Mouse (Mus musculus): ENCODE measurements around the gene Ralgps1. TPM values are rescaled to one million over a fixed set of nuclear protein-coding genes. Genes with fewer than 3 reads are reported as not detected.
"Not testable (repeated sequence)": the region's sequence is repeated elsewhere in the genome, so short reads cannot be mapped to it uniquely, and the experiment has no call there.

Gene Ralgps1
- polyA plus RNA-seq, 1 experiment from 2014 or later, result 5.1 TPM

DNA sequence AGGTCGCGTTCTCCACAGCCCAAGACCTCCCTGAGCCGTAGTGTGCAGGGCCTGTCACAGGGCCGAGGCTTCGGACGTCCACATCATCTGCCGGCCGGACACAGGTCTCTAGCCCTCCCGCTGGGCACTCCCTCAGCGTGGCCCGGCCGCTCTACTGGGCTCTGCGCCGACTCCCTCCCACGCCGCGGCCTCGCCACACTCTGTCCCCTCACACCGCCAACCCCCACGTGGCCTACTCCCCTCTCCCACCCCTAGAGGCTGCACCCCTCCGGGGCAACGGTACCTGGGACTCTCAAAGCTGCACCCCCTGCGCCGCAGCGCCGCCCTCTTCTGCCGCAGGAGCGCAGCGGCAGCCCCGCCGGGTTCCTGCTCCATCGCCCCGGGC, 241.2 kb downstream of the Ralgps1 start:
- H3K27me3 ChIP-seq, result peaks cover 43% of the 10 kb centered on the region
- under 1% methylated on average over 33 of the region's 33 CpGs for WGBS
- no peak overlapping the region for H3K27ac ChIP-seq
- peak overlapping the region; percentile 71 for H3K4me3 ChIP-seq
- peaks cover 16% of the 10 kb centered on the region for H3K4me1 ChIP-seq
- no peaks in the 10 kb centered on the region for H3K36me3 ChIP-seq
- peak overlapping the region; percentile 98 for H3K4me2 ChIP-seq (replicated peaks)
- H3K9me3 ChIP-seq, result no peaks in the 10 kb centered on the region
- ATAC-seq (ENCODE audit: low FRiP score, low read depth), result no peak; the same call in 1 of the 2 replicates
- peak overlapping the region; percentile 83 for H3K9ac ChIP-seq

DNA sequence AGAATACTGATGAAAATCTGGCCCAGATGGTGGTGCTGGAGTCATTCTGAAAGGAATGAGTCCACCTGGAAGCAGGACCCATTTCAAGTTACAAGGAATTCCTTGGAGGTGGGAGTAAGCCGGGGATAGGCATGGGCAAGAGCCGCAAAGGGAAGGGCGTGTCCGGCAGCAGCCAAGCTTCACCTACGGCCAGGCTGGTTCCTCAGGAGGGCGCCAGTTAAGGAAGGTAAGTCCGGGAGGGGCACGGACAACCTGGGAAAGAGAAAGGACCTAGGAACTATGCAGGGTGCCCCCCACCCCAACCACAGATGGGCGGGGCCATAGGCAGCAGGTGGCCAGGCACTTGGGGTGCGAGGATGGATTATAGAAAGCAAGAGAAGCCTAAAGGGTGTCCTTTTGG, 241.6 kb downstream of the Ralgps1 start:
- H3K9me3 ChIP-seq, result no peaks in the 10 kb centered on the region
- H3K27me3 ChIP-seq, result peaks cover 39% of the 10 kb centered on the region
- H3K4me3 ChIP-seq, result peak overlapping the region; percentile 71
- H3K4me2 ChIP-seq (replicated peaks), result peak overlapping the region; percentile 98
- H3K9ac ChIP-seq, result peak overlapping the region; percentile 83
- ATAC-seq (ENCODE audit: low FRiP score, low read depth), result no peak
- 3% methylated on average over 10 of the region's 10 CpGs for WGBS
- H3K4me1 ChIP-seq, result peaks cover 16% of the 10 kb centered on the region
- no peak overlapping the region for H3K27ac ChIP-seq
- H3K36me3 ChIP-seq, result no peaks in the 10 kb centered on the region

DNA sequence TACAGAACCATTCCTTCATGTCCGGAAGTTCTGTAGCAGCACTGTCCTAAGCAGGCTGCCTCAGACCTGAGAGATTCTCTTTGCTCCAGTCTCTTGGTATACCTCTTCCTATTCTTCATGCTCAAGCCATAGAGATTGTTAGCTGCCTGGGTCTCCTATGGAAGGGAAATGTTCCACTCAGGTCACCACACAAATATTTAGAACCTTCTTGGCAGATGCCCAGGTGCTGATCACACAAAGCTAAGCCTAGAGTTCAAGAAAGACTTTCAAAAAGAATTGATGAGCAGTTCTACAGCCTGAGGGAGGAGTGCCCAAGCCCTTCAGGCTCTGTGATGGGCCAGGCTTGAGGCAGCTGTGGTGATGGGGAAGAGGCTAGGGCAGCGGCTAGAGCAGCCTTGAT, 242.3 kb downstream of the Ralgps1 start:
- no peak overlapping the region for H3K4me3 ChIP-seq

DNA sequence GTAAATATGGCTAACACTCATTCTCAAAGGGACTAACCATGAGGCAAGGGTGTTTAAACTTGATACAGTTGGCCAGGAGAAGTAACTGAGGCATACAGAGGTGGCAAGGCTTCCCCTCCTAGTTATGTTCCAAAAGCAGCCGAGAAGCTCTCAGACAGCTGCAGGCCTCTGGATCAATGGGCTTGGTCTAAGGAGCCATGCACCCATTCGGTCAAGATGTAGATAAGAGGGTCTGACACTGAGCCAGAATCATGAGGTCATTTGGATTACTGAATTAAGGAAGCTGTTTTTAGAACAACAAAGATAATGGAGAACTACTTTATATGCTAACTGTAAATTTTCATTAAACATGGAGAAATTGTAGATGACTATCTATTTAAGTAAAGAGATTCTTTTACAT, 244.0 kb downstream of the Ralgps1 start:
- H3K36me3 ChIP-seq, result no peaks in the 10 kb centered on the region
- H3K27me3 ChIP-seq, result peaks cover 17% of the 10 kb centered on the region
- no peak overlapping the region for H3K9ac ChIP-seq
- no peak overlapping the region for H3K4me2 ChIP-seq (replicated peaks)
- no peak overlapping the region for H3K27ac ChIP-seq
- ATAC-seq (ENCODE audit: low FRiP score, low read depth), result no peak
- 76% methylated on average over 2 of the region's 2 CpGs for WGBS
- H3K4me1 ChIP-seq, result peaks cover 16% of the 10 kb centered on the region
- no peaks in the 10 kb centered on the region for H3K9me3 ChIP-seq
- no peak overlapping the region for H3K4me3 ChIP-seq

More for the DNA sequence above, 242.3 kb downstream of the Ralgps1 start:
- H3K9me3 ChIP-seq, result no peaks in the 10 kb centered on the region
- peaks cover 32% of the 10 kb centered on the region for H3K27me3 ChIP-seq
- H3K9ac ChIP-seq, result no peak overlapping the region
- WGBS, result 68% methylated on average over 2 of the region's 2 CpGs
- H3K36me3 ChIP-seq, result no peaks in the 10 kb centered on the region
- no peak for ATAC-seq (ENCODE audit: low FRiP score, low read depth)
- peak overlapping the region; percentile 98 for H3K4me2 ChIP-seq (replicated peaks)
- H3K27ac ChIP-seq, result no peak overlapping the region
- peaks cover 16% of the 10 kb centered on the region for H3K4me1 ChIP-seq

DNA sequence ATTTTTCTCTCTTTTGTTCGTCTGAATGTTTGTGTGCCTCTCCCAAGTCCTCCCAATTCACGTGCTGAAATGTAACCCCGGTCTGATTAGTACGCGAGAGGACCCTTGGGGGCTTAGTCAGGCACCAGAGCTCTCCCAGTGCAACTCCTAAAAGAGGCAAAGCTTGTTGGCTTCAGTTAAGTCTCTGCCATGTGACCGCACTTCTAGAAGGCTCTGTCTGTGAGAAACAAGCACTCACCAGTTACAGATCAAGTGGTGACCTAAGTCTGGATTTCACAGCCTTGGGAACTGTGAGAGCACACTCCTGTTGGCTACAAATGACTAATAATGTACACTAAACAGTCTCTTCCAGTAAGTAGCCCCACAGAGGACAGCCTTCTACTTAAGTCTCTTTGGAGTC, 248.4 kb downstream of the Ralgps1 start:
- no peaks in the 10 kb centered on the region for H3K9me3 ChIP-seq
- ATAC-seq (ENCODE audit: low FRiP score, low read depth), result no peak

DNA sequence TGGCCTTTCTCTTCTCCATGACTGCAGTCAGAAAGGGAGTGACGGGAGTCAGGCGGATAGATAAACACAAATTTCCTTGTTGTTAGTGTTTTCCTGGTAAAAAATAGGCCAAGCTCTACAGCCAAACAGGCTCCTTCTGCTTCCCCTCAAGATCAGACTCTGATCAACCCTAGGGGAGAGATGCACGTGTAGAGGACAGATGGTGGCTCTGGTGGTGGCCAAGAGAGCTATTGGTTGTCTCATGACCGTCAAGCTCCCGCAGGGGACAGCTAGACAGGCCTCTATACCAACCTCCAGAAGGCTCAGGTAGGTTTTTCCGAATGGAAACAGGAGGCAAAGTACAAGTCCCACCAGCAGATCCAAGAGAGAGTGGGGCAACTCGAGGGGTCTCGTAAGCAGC, 270.8 kb downstream of the Ralgps1 start:
- H3K27ac ChIP-seq, result no peak overlapping the region

More for the DNA sequence above, 248.4 kb downstream of the Ralgps1 start:
- Histone ChIP-seq H3K9ac (no peak overlapping the region), H3K27ac (no peak overlapping the region), H3K36me3 (no peaks in the 10 kb centered on the region), H3K27me3 (no peaks in the 10 kb centered on the region), H3K4me3 (no peak overlapping the region), H3K4me1 (no peaks in the 10 kb centered on the region), H3K4me2 (replicated peaks) (no peak overlapping the region)
- 72% methylated on average over 6 of the region's 6 CpGs for WGBS

DNA sequence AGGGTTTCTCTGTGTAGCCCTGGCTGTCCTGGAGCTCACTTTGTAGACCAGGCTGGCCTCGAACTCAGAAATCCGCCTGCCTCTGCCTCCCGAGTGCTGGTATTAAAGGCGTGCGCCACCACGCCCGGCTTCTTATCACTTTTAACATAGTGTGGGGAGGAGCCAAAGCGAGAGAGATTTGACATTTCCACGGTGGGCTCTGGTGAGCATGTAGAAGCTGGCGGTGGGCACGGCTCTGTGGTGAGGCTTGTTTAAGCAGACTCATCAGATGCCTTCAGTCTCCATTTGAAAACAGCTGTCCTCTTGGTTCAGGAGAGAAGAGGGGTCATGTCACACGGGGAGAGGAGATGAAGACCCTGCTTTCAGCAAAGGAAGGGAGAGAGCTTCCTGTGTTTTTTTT, 274.0 kb downstream of the Ralgps1 start:
- not testable (repeated sequence) for H3K4me2 ChIP-seq (replicated peaks); H3K9me3 ChIP-seq; ATAC-seq (ENCODE audit: low FRiP score, low read depth); H3K4me3 ChIP-seq; H3K27ac ChIP-seq; H3K27me3 ChIP-seq; H3K36me3 ChIP-seq; H3K9ac ChIP-seq
- H3K4me1 ChIP-seq, result peaks cover 11% of the 10 kb centered on the region
- 90% methylated on average over 12 of the region's 12 CpGs for WGBS

More for the DNA sequence above, 270.8 kb downstream of the Ralgps1 start:
- 0 out of 2 replicates have a peak, but pooled peaks cover 6% of the 10 kb centered on the region for H3K36me3 ChIP-seq
- H3K9me3 ChIP-seq, result no peaks in the 10 kb centered on the region
- WGBS, result 86% methylated on average over 8 of the region's 8 CpGs
- H3K4me2 ChIP-seq (replicated peaks), result no peak overlapping the region
- ATAC-seq (ENCODE audit: low FRiP score, low read depth), result no peak
- no peaks in the 10 kb centered on the region for H3K27me3 ChIP-seq
- peaks cover 5% of the 10 kb centered on the region; the same call in 1 of the 2 replicates for H3K4me1 ChIP-seq
- no peak overlapping the region for H3K9ac ChIP-seq
- no peak overlapping the region for H3K4me3 ChIP-seq

DNA sequence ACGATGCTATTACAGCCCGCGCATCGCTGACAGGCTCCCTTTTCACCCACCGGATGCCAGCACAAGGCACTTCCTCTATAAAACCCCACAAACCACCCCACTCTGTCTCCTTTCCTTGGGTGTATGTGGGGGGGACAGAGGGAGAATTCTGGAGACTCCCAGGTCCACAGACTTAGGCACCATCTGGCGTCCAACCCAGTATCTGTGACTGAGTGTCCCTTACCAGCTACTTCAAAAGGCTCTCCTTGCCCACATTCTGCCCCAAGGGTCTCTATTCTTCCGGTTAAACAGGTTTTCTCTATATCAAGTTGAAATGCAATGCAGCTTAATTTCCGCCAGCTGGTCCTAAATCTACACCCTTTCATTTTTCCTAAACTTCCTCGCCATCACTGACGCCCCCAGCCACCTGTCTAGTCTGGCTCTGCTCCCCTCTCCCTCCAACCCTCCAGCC, 276.0 kb downstream of the Ralgps1 start:
- Histone ChIP-seq H3K9me3 (no peaks in the 10 kb centered on the region), H3K4me1 (peaks cover 15% of the 10 kb centered on the region), H3K4me3 (no peak overlapping the region), H3K36me3 (no peaks in the 10 kb centered on the region), H3K9ac (no peak overlapping the region), H3K27me3 (no peaks in the 10 kb centered on the region), H3K4me2 (replicated peaks) (no peak overlapping the region), H3K27ac (no peak overlapping the region)
- 35% methylated on average over 10 of the region's 10 CpGs for WGBS
- no peak for ATAC-seq (ENCODE audit: low FRiP score, low read depth)

DNA sequence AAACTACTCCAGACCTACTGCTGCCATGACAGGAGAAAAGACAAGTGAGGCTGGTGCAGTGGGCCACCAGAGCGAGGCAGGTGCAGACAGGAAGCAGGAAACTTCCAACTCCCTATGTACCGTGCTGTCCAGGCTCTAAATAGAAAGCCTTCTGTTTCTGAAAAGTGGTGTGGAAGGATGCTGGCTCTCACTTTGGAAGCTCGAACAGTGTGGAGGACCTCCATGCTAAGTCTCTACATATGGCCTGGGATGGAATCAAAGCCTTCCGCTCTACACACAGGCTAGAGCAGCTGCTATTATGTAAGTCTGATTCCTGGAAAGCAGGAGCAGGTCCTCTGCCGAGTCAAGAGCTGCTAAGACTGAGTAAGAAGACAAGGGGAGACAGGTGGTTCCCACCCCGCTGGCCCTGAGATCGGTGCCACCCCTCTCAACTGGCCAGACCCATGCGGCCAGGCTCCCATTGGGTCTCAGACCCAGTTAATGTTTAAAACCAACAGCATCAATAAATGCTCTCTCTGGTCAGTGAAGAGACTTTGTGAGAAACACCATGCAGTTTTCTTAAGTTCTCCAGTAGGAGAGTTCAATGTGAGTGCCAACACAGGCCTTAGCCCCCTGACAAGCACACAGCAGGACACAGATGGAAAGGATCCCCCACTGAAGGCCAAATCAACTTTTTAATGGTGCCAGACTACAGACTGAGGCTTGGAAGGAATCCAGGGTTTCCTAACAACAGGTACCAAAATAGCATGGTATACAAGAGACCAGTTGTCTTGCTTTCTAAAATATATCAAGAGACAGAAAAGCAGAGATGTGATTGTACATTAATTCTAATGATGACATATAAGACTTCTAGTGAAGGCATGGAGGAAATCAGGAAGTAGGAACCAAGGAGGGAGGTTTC, 280.4 kb downstream of the Ralgps1 start:
- Histone ChIP-seq H3K36me3 (no peaks in the 10 kb centered on the region), H3K9me3 (no peaks in the 10 kb centered on the region), H3K4me1 (peaks cover 13% of the 10 kb centered on the region), H3K27me3 (no peaks in the 10 kb centered on the region), H3K4me2 (replicated peaks) (no peak overlapping the region), H3K9ac (no peak overlapping the region), H3K27ac (no peak overlapping the region), H3K4me3 (no peak overlapping the region)
- 83% methylated on average over 8 of the region's 8 CpGs for WGBS
- no peak for ATAC-seq (ENCODE audit: low FRiP score, low read depth)

DNA sequence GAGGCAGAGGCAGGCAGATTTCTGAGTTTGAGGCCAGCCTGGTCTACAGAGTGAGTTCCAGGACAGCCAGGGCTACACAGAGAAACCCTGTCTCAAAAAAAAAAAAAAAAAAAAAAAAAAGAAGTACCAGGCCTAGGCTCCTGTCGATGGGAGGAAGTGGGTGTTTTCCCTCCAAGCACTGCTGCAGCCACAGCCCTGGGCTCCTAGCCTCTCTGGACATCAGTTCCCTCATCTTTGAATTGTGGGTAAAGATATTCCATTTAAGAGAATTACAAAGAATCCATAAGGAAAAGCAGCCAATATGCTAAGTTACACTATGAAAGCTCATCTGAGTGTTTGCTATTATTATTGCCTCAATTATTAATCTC, 281.3 kb downstream of the Ralgps1 start:
- not testable (repeated sequence) for ATAC-seq (ENCODE audit: low FRiP score, low read depth); H3K9me3 ChIP-seq; H3K27me3 ChIP-seq; H3K4me2 ChIP-seq (replicated peaks); H3K9ac ChIP-seq; H3K27ac ChIP-seq; H3K4me1 ChIP-seq; H3K4me3 ChIP-seq; H3K36me3 ChIP-seq
- 77% methylated on average over 1 of the region's 1 CpGs for WGBS

DNA sequence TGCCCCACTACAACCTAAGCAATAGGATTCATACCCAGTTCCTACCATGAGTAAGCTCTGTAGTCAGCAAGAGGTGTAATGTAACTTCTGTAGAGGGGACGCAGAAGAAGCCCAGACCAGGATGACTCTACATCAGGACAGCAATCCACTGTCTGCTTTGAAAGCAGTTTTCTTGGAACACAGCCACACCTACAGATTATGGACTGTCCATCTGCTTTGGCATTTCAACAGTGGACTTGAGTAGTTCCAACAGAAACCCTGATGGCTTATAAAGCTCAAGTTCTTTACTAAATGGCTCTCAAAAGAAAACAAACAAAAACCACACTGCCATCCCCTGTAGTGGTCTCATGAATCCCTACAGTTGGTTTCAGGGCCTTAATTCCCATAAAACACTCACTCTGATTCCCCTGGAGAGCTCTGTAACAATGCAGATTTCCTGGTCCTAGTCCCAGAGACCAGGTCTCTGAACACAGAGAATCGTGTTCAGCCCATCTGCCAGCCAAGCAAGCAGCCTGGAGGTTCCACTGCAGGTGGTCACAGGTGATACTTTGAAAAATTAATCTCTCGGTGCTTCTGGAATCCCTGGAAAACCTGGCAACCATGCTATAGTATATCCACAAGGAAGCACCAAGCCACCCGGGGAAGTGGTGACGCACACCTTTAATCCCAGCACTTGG, 281.8 kb downstream of the Ralgps1 start:
- Histone ChIP-seq H3K4me3 (no peak overlapping the region), H3K36me3 (no peaks in the 10 kb centered on the region), H3K27me3 (no peaks in the 10 kb centered on the region), H3K27ac (no peak overlapping the region), H3K9ac (no peak overlapping the region), H3K9me3 (no peaks in the 10 kb centered on the region), H3K4me1 (0 out of 2 replicates have a peak, but pooled peaks cover 3% of the 10 kb centered on the region), H3K4me2 (replicated peaks) (no peak overlapping the region)
- no peak for ATAC-seq (ENCODE audit: low FRiP score, low read depth)
- WGBS, result 78% methylated on average over 5 of the region's 5 CpGs

DNA sequence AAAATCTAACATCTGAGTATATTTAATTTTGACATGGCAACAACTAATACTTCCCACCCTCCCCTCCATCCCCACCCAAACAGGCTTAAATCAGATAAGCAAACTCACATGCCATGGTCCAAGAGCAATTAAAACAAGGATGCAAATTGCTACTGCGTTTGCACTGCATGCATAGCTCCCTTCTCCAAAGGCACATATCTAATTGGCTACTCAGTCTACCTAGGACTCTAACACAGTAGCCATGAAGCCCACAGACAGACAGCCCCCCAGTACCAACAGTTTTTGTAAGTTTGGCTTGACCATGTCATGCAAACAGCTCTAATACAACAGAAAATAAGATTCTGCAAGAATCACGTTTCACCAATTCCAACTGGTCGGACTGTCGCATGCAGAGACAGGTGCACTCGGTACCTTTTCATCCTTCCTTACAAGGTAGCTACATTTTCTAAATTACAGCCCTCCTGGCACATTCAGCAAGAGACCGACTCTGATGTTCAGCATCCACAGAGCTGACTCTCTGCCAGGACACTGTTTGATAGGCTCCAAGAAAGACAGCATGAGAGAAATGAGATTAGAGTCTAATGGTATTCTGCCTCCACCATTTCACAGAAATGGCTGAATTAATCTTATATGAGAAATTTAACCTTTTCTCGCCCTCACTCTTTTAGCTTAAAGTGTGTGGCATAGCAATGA, 284.5 kb downstream of the Ralgps1 start:
- Histone ChIP-seq H3K9me3 (no peaks in the 10 kb centered on the region), H3K9ac (no peak overlapping the region), H3K4me2 (replicated peaks) (no peak overlapping the region), H3K36me3 (no peaks in the 10 kb centered on the region), H3K4me1 (0 out of 2 replicates have a peak, but pooled peaks cover 3% of the 10 kb centered on the region), H3K4me3 (no peak overlapping the region), H3K27ac (no peak overlapping the region), H3K27me3 (no peaks in the 10 kb centered on the region)
- ATAC-seq (ENCODE audit: low FRiP score, low read depth), result no peak
- 79% methylated on average over 7 of the region's 7 CpGs for WGBS

All from limb, embryonic 13.5 days (tissue).